Mouse (Mus musculus) adrenal gland, adult 8-10 months (tissue): ENCODE measurements around the gene Gm21822. TPM values are rescaled to one million over a fixed set of nuclear protein-coding genes. Genes with fewer than 3 reads are reported as not detected.
"Not testable (repeated sequence)": the region's sequence is repeated elsewhere in the genome, so short reads cannot be mapped to it uniquely, and the experiment has no call there.

ENCODE experiments used
- DNase-seq: peaks from one replicate; pipeline ENCODE4 v3.0.0; 2022
- total RNA-seq, 4 experiments: library from RNA; stranded (reverse); gene quantifications; 2 replicates each; pipeline ENCODE4 v1.2.4; 2022

Gene Gm21822
- not detected for total RNA-seq

- DNase-seq = not testable (repeated sequence)
Measured at GRCm38 (mm10) chrY:18654182-18654581, at the start of gene Gm21822. TSS of gene Gm21822 (plus strand) at chrY:18654482.
